Mouse (Mus musculus): ENCODE measurements around the gene Trim71. TPM values are rescaled to one million over a fixed set of nuclear protein-coding genes. Genes with fewer than 3 reads are reported as not detected.
"Not testable (repeated sequence)": the region's sequence is repeated elsewhere in the genome, so short reads cannot be mapped to it uniquely, and the experiment has no call there.

The Trim71 gene
- polyA plus RNA-seq, 1 experiment from 2014 or later, result 0.87 TPM

DNA sequence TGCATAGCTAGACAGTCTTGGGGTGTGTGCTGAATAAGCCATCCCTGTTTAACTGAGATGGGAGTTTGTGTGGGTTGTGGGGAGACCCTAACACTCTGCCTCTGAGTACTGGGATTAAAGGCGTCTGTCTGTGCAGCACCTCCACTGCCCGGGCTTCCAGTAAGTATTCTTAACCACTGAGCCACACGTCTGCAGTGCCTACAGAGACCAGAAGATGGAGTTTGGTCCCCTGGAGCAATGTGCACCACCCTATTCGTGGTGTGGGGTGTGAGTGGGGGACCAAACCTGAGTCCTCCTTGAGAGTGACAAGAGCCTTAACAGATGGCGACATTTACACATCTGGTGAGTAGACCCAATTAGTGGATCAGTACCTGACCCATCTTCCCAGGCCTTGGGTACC is 42.1 kb downstream of the Trim71 start:
- H3K4me3 ChIP-seq (ENCODE audit: low read length), result no peak overlapping the region
- ATAC-seq (ENCODE audit: low read depth), result no peak
- H3K9me3 ChIP-seq (ENCODE audit: control insufficient read depth, low read length), result no peaks in the 10 kb centered on the region
- no peak overlapping the region for H3K27ac ChIP-seq (ENCODE audit: low read length)
- no peaks in the 10 kb centered on the region for H3K27me3 ChIP-seq (ENCODE audit: control insufficient read depth, insufficient read depth, low read depth, low read length)
- no peaks in the 10 kb centered on the region for H3K36me3 ChIP-seq (ENCODE audit: control insufficient read depth, insufficient read depth, low read length)
- 53% methylated on average over 5 of the region's 5 CpGs for WGBS
- no peak overlapping the region for H3K4me2 ChIP-seq (ENCODE audit: low read depth, low read length)
- H3K4me1 ChIP-seq (replicated peaks; ENCODE audit: control insufficient read depth, insufficient read depth, low read length), result peaks cover 15% of the 10 kb centered on the region
- H3K9ac ChIP-seq (ENCODE audit: low read length), result no peak overlapping the region

- H3K36me3 ChIP-seq (ENCODE audit: control insufficient read depth, insufficient read depth, low read length); ATAC-seq (ENCODE audit: low read depth); H3K4me3 ChIP-seq (ENCODE audit: low read length); H3K9me3 ChIP-seq (ENCODE audit: control insufficient read depth, low read length); H3K4me2 ChIP-seq (ENCODE audit: low read depth, low read length); H3K27ac ChIP-seq (ENCODE audit: low read length); H3K9ac ChIP-seq (ENCODE audit: low read length); H3K27me3 ChIP-seq (ENCODE audit: control insufficient read depth, insufficient read depth, low read depth, low read length); H3K4me1 ChIP-seq (replicated peaks; ENCODE audit: control insufficient read depth, insufficient read depth, low read length): not testable (repeated sequence)
- WGBS, result 63% methylated on average over 4 of the region's 4 CpGs
Observed at GRCm38 (mm10) chr9:114520529-114520928, 43.6 kb downstream of the Trim71 start.

DNA sequence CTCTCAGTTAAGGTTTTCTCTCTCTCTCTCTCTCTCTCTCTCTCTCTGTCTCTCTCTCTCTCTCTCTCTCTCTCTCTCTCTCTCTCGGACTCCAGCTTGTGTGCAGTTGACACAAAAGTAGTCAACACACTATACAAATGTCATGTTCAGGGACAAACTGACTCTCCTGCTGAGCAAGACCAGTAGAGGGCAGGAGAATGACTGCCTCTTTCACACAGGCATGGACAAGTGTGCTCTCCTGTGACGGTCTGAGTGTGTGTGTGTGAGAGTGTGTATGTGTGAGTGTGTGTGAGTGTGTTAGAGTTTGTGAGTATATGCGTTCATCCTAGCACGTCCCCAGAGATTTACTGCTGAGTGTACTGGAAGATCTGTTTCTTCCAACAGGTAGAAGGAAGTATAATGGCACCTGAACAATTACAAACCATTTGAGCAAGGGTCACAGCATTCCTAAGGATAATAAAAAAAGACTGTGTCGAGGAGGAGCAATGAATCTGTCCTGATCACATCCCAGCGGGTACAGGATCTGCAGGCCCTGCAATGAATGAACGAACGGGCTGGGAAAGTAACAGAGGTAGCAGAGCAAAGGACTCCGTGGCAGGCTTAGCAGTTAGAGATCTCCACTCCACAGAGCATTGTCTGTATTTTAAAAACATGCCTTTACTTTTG is 45.2 kb downstream of the Trim71 start:
- Histone ChIP-seq H3K4me2 (ENCODE audit: low read depth, low read length) (no peak overlapping the region), H3K36me3 (ENCODE audit: control insufficient read depth, insufficient read depth, low read length) (peaks cover 3% of the 10 kb centered on the region), H3K4me1 (replicated peaks; ENCODE audit: control insufficient read depth, insufficient read depth, low read length) (peaks cover 7% of the 10 kb centered on the region; the same call in 1 of the 2 replicates), H3K4me3 (ENCODE audit: low read length) (no peak overlapping the region), H3K9me3 (ENCODE audit: control insufficient read depth, low read length) (peaks cover 5% of the 10 kb centered on the region), H3K27me3 (ENCODE audit: control insufficient read depth, insufficient read depth, low read depth, low read length) (no peaks in the 10 kb centered on the region), H3K9ac (ENCODE audit: low read length) (no peak overlapping the region), H3K27ac (ENCODE audit: low read length) (no peak overlapping the region)
- 59% methylated on average over 9 of the region's 9 CpGs for WGBS
- ATAC-seq (ENCODE audit: low read depth), result no peak

DNA sequence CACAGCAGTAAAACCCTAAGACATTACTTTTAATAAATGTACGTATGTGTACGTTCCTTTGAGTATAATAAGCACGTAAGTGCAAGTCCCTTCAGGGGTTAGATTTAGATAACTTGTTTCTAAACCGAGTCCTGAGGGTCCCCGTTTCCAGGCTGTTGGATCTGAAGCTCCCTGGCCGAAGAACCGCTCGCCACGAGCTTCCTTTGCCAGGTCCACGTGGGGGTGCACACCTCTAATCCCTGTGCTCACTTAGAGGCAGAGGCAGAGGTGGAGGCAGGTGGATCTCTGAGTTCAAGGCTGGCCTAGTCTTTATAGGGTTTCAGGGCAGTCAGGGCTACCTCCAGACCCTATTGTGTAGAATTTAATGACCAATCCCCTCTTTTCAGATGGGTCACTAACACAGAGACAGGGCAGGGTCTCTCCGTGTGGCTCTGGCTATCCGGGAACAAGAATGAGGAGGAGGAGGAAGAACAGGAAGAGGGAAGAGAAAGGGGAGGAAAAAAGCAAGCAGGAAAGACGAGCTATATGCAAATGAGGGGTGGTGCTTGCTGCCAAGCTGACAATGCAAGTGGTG is 46.2 kb downstream of the Trim71 start:
- no peak overlapping the region for H3K4me3 ChIP-seq (ENCODE audit: low read length)
- no peaks in the 10 kb centered on the region for H3K27me3 ChIP-seq (ENCODE audit: control insufficient read depth, insufficient read depth, low read depth, low read length)
- H3K9me3 ChIP-seq (ENCODE audit: control insufficient read depth, low read length), result peaks cover 15% of the 10 kb centered on the region
- no peak for ATAC-seq (ENCODE audit: low read depth)
- no peak overlapping the region for H3K4me2 ChIP-seq (ENCODE audit: low read depth, low read length)
- no peak overlapping the region for H3K9ac ChIP-seq (ENCODE audit: low read length)
- 73% methylated on average over 13 of the region's 13 CpGs for WGBS
- no peak overlapping the region for H3K27ac ChIP-seq (ENCODE audit: low read length)
- H3K36me3 ChIP-seq (ENCODE audit: control insufficient read depth, insufficient read depth, low read length), result peaks cover 12% of the 10 kb centered on the region
- peaks cover 7% of the 10 kb centered on the region; the same call in 1 of the 2 replicates for H3K4me1 ChIP-seq (replicated peaks; ENCODE audit: control insufficient read depth, insufficient read depth, low read length)

DNA sequence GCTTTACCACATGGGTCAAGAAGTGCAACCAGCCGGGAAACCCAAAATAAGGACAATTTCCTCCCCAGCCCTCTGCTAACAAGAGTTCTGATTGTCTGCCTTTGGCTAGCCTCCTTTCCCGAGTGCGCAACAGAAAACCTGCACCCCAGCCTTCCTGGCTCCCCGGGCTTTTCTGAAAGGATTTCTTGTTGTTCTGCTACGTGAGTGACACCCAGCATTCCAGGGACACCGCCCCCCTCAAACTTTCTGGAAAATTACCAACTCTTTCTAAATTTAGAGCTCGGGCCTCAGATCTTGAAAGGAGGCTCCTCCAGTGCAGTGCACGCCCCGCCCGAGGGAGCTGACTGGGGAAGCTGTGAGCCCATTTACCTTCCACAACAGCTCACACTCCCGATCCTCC is 48.8 kb downstream of the Trim71 start, which contains the start of gene C130032M10Rik:
Gene C130032M10Rik (plus strand): TSS at position 334 of the 400 bp plus-strand sequence.
- H3K9ac ChIP-seq (ENCODE audit: low read length), result 0 out of 2 replicates have a peak within 1 kb of the TSS, but pooled peaks have one; percentile 23
- peaks cover 7% of the 10 kb centered on the region; the same call in 1 of the 2 replicates for H3K4me1 ChIP-seq (replicated peaks; ENCODE audit: control insufficient read depth, insufficient read depth, low read length)
- ATAC-seq (ENCODE audit: low read depth), result peak; percentile 55; the same call in 1 of the 2 replicates
- H3K4me2 ChIP-seq (ENCODE audit: low read depth, low read length), result no peak within 1 kb of the TSS
- H3K27me3 ChIP-seq (ENCODE audit: control insufficient read depth, insufficient read depth, low read depth, low read length), result no peaks in the 10 kb centered on the region
- H3K9me3 ChIP-seq (ENCODE audit: control insufficient read depth, low read length), result peaks cover 30% of the 10 kb centered on the region
- no peak within 1 kb of the TSS for H3K4me3 ChIP-seq (ENCODE audit: low read length)
- H3K36me3 ChIP-seq (ENCODE audit: control insufficient read depth, insufficient read depth, low read length), result peaks cover 28% of the 10 kb centered on the region
- peak within 1 kb of the TSS; percentile 53 for H3K27ac ChIP-seq (ENCODE audit: low read length)
- 54% methylated on average over 11 of the region's 11 CpGs for WGBS

- H3K4me3 ChIP-seq (ENCODE audit: low read length), result no peak overlapping the region
- peaks cover 7% of the 10 kb centered on the region; the same call in 1 of the 2 replicates for H3K4me1 ChIP-seq (replicated peaks; ENCODE audit: control insufficient read depth, insufficient read depth, low read length)
- H3K27me3 ChIP-seq (ENCODE audit: control insufficient read depth, insufficient read depth, low read depth, low read length), result no peaks in the 10 kb centered on the region
- H3K9ac ChIP-seq (ENCODE audit: low read length), result no peak overlapping the region
- H3K36me3 ChIP-seq (ENCODE audit: control insufficient read depth, insufficient read depth, low read length), result peaks cover 34% of the 10 kb centered on the region
- peaks cover 38% of the 10 kb centered on the region for H3K9me3 ChIP-seq (ENCODE audit: control insufficient read depth, low read length)
- H3K27ac ChIP-seq (ENCODE audit: low read length), result no peak overlapping the region
- H3K4me2 ChIP-seq (ENCODE audit: low read depth, low read length), result no peak overlapping the region
- 98% methylated on average over 21 of the region's 21 CpGs for WGBS
- no peak for ATAC-seq (ENCODE audit: low read depth)
Observed at GRCm38 (mm10) chr9:114512831-114513230, 51.3 kb downstream of the Trim71 start.

DNA sequence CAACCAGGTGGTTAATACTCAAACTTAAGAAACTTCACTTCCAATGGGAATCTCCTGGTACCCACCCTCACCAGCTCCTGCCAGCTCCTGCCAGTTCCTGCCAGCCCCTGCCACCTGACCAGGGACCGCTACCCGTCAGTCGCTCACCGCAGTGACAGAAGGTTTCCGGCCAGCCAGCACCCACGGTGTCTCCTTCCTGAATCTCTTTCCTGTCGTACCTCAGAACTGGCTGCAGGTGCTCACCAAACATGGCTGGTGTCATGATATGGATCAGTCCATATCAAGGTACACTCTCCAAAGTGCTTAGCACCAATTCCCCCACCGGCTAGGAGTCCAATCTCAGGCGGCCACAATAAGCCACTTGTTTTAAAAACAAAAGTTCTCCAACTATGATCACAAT is 54.4 kb downstream of the Trim71 start:
- Histone ChIP-seq H3K4me1 (replicated peaks; ENCODE audit: control insufficient read depth, insufficient read depth, low read length) (no peaks in the 10 kb centered on the region), H3K27me3 (ENCODE audit: control insufficient read depth, insufficient read depth, low read depth, low read length) (no peaks in the 10 kb centered on the region), H3K36me3 (ENCODE audit: control insufficient read depth, insufficient read depth, low read length) (peaks cover 39% of the 10 kb centered on the region), H3K27ac (ENCODE audit: low read length) (no peak overlapping the region), H3K4me2 (ENCODE audit: low read depth, low read length) (no peak overlapping the region), H3K9me3 (ENCODE audit: control insufficient read depth, low read length) (peaks cover 38% of the 10 kb centered on the region), H3K4me3 (ENCODE audit: low read length) (no peak overlapping the region), H3K9ac (ENCODE audit: low read length) (no peak overlapping the region)
- ATAC-seq (ENCODE audit: low read depth), result no peak
- WGBS, result 91% methylated on average over 9 of the region's 9 CpGs

GRCm38 (mm10) chr9:114507421-114507820 is 56.7 kb downstream of the Trim71 start:
- H3K27me3 ChIP-seq (ENCODE audit: control insufficient read depth, insufficient read depth, low read depth, low read length), result no peaks in the 10 kb centered on the region
- H3K4me1 ChIP-seq (replicated peaks; ENCODE audit: control insufficient read depth, insufficient read depth, low read length), result no peaks in the 10 kb centered on the region
- H3K9me3 ChIP-seq (ENCODE audit: control insufficient read depth, low read length), result peaks cover 17% of the 10 kb centered on the region
- 87% methylated on average over 9 of the region's 9 CpGs for WGBS
- H3K4me2 ChIP-seq (ENCODE audit: low read depth, low read length), result no peak overlapping the region
- H3K36me3 ChIP-seq (ENCODE audit: control insufficient read depth, insufficient read depth, low read length), result peaks cover 20% of the 10 kb centered on the region
- no peak overlapping the region for H3K9ac ChIP-seq (ENCODE audit: low read length)
- no peak overlapping the region for H3K27ac ChIP-seq (ENCODE audit: low read length)
- H3K4me3 ChIP-seq (ENCODE audit: low read length), result no peak overlapping the region
- no peak for ATAC-seq (ENCODE audit: low read depth)

- no peak overlapping the region for H3K9ac ChIP-seq (ENCODE audit: low read length)
- H3K27ac ChIP-seq (ENCODE audit: low read length), result no peak overlapping the region
- H3K4me1 ChIP-seq (replicated peaks; ENCODE audit: control insufficient read depth, insufficient read depth, low read length), result no peaks in the 10 kb centered on the region
- no peak overlapping the region for H3K4me3 ChIP-seq (ENCODE audit: low read length)
- H3K27me3 ChIP-seq (ENCODE audit: control insufficient read depth, insufficient read depth, low read depth, low read length), result no peaks in the 10 kb centered on the region
- no peak for ATAC-seq (ENCODE audit: low read depth)
- 63% methylated on average over 4 of the region's 4 CpGs for WGBS
- no peak overlapping the region for H3K4me2 ChIP-seq (ENCODE audit: low read depth, low read length)
- H3K9me3 ChIP-seq (ENCODE audit: control insufficient read depth, low read length), result peaks cover 10% of the 10 kb centered on the region; the same call in 1 of the 2 replicates
- H3K36me3 ChIP-seq (ENCODE audit: control insufficient read depth, insufficient read depth, low read length), result peaks cover 13% of the 10 kb centered on the region; the same call in 1 of the 2 replicates
Observed at GRCm38 (mm10) chr9:114506564-114506963, 57.6 kb downstream of the Trim71 start.
